Mouse (Mus musculus) adrenal gland, adult (tissue): ENCODE measurements around the gene Cavin1.

Experiments used
- DNase-seq, 2 experiments: peaks; one replicate each; pipeline ENCODE4 v3.0.0; 2022 to 2023; ENCODE audit warnings: low spot score in 1 of 2; ENCODE audit not compliant: inconsistent age in 2 of 2

Cavin1 gene

GRCm38 (mm10) chr11:100958613-100959463, 11.8 kb downstream of the Cavin1 start:
- peak; percentile 47 to 60 for DNase-seq

- DNase-seq, result peak in 1 of 2 experiments; percentile 56
Measured at GRCm38 (mm10) chr11:100957915-100958469, 12.7 kb downstream of the Cavin1 start.

DNA sequence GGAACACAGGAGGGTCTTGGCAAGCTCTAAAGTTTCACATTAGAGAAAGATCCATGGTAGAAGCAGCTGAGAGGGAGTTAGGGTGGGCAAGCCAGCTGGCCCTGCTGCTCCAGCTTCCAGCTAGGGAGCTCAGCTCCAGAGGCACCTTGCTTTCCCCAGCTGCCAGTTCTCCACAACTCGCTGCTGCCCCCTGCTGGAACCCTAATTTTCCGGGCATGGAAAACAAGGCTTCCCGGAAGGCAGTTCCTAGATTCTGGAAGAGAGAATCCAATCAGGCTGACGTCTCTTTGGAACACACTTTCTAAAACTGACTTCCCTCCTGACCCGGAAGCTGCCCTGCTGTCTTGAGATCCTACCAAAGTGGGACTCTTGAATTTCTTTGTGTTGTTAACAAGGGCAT, 13.4 kb downstream of the Cavin1 start:
- DNase-seq, result peak; percentile 87 to 97

DNA sequence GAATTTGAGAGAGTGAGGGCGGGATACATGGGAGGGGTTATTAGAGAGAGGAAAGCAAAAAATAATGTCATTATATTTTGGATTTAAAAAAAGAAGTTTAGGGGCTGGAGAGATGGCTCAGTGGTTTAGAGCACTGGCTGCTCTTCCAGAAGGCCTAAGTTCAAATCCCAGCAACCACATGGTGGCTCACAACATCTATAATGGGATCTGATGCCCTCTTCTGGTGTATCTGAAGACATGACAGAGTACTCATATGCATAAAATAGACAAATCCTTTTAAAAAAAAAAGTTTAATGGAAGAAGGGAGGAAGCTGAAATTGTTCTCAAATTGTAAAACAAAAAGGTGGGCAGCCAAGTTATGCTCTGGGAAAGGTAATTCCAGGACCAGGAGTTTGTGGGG, 21.1 kb downstream of the Cavin1 start:
- no peak for DNase-seq

DNA sequence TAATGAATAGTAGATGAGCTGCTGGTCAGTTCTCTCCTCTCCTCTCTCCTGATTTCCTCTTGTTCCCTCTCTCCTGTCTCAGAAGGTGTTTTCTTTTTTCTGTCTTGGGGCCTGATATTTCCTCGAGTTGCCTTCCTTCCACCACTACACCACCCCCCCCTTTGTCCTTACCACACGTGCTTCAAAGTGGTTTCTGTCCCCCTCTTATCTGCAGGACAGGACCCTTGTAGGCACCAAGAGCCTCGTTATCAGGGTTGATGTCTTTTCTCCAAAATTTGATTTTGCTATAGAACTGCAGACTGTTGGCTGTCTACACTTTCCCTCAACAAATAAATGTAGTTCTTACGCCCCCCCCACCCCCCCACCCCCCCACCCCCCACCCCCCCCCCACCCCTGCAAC, 22.4 kb downstream of the Cavin1 start:
- DNase-seq, result no peak

DNA sequence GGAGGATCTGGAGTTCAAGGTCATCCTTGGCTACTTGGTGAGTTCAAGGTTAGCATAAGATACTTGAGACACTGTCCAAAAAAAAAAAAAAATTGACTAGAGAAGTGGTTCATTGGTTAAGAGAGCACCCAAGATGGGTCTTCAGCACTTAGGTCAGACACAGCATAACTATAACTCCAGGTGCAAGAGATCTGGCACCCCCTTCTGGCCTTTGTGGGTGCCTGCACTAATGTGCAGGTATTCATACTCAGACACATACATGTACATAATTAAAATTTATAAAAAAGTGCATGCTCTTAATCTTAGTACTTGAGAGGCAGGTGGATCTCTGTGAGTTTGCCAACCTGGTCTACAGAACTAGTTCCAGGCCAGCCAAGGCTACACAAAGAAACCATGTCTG, 23.1 kb downstream of the Cavin1 start:
- DNase-seq, result peak in 1 of 2 experiments; percentile 46

DNA sequence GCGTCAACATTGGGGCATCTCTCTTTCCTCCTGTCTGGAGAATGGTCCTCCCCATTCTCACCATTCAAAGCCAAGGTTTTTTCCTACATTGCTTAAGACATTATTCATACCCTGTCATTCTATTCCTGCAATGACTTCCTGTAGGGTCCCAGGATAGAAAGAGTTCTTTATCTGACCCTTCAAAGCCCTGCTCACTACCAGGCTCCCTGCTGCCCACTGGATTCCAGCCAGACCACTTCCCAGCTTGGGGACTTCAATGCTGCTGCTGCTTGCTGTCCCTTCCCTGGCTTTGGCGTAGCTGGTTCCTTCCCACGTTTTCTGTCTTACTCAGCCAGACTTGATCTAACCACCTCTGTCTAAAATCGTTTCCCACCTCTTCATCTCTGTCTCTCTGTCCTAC, 23.8 kb downstream of the Cavin1 start:
- peak in 1 of 2 experiments; percentile 44 for DNase-seq

GRCm38 (mm10) chr11:100942388-100942787, 28.3 kb downstream of the Cavin1 start:
- DNase-seq, result no peak

GRCm38 (mm10) chr11:100939512-100940151, 31.1 kb downstream of the Cavin1 start, which contains the start of gene Stat3:
Gene Stat3, minus strand, starts transcription at chr11:100939540.
- DNase-seq, result peak; percentile 99 to 100

DNA sequence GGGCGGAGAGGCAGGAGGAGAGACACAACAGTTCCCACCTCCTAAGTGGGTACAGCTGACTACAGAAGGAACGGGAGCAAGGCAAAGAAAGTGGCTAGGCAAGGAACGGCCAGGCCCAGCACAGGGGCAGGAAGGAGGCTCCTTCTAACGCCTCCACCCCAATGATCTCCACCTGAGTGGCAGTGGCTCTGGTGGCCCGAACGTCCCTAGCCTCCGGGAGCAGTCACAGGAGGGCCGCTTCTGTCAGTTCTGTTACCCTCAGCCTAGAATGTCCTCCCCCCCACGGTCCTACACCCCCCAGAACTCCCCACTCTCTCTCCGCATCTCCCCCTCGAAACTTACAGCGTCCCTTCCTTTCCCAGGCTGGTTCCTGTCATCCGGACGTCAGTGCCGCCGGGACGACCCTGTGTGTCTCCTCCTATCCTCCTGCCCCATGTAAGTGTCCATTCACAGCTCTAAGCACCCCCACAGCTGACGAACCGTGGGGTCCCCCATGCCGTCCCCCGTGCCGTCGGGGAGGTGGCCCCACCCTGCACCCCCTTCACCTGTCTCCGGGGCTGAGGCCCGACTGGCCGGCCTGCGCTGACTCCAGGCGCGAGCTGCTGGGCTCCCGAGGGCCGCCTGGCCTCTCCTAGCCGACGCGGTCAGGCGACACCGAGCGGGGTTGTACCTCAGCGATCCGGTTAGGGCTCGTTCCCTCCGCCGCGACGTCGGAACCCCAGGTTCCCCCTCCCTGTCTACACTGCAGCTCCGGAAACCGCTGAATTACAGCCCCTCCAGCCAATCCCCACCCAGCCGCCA, 31.8 kb downstream of the Cavin1 start:
- DNase-seq, result peak; percentile 45 to 77

DNA sequence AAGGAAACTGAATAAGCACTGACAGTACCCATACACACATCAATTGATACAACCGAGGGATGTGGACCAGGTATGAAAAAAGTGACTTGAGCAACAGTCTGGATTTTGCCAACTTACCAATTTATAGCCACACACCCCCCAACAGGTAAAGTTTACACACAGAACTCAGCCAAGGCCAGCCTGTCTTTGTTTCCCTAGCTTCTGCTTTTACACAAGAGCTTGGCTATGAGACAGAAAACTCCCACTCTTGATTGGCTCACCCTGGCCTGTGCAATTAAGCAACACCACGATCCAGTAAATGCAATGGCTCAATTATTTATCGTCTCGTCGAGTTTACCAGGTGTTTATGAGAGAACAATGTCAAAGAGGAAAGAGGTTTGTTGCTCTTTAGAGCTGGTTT, 32.6 kb downstream of the Cavin1 start:
- peak in 1 of 2 experiments; percentile 87 for DNase-seq

GRCm38 (mm10) chr11:100937295-100937694, 33.4 kb downstream of the Cavin1 start:
- no peak for DNase-seq

DNA sequence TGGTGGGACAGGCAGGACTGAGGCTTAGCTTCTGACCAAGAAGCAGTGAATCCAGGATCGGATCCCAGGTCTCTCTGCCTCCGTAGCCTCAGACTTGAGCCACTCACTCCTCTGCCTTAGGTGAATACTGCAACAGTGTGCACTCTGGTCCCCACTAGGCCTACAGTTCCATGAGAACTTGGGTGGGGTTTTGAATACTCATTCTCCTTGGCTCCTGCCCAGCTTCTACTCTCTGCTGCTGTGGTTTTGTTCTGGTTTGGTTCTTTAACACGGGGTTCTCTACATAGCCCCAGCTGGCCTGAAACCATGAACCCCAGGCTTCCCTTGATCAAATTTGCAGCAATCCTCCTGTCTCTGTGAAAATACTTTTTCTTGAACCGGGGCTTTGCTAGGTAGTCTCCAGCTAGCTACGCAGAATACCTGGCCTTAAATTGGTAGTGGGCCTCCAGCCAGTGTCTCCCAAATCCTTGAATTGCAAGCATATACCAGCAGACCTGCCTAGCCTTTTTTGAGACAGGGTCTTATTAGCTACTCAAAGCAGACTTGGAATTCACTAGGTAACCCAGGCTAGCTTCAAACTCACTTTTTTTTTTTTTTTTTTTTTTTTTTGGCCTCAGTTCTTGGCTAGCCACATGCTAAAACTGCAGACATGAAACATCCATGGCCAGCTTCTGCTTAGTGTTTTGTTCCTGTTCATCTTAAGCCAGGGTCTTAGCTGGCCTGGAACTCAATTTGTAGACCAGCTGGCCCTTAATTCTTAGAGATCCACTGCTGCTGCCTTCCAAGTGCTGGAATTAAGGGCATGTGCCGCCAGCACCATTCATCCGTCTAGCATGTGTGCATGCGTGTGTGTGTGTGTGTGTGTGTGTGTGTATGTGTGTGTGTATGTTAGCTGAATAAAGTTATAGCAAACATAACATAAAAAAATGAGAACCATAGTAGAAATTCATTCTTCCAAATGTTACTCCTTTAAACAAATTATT, 35.0 kb downstream of the Cavin1 start:
- peak in 1 of 2 experiments; percentile 54 for DNase-seq

- DNase-seq, result peak; percentile 61 to 91
Measured at GRCm38 (mm10) chr11:100931254-100931921, 39.3 kb downstream of the Cavin1 start.

GRCm38 (mm10) chr11:100930611-100931010, 40.1 kb downstream of the Cavin1 start:
- peak; percentile 29 to 74 for DNase-seq

- DNase-seq, result peak in 1 of 2 experiments; percentile 48
Measured at GRCm38 (mm10) chr11:100927386-100927785, 43.3 kb downstream of the Cavin1 start.

GRCm38 (mm10) chr11:100924386-100924919, 46.2 kb downstream of the Cavin1 start:
- no peak for DNase-seq

DNA sequence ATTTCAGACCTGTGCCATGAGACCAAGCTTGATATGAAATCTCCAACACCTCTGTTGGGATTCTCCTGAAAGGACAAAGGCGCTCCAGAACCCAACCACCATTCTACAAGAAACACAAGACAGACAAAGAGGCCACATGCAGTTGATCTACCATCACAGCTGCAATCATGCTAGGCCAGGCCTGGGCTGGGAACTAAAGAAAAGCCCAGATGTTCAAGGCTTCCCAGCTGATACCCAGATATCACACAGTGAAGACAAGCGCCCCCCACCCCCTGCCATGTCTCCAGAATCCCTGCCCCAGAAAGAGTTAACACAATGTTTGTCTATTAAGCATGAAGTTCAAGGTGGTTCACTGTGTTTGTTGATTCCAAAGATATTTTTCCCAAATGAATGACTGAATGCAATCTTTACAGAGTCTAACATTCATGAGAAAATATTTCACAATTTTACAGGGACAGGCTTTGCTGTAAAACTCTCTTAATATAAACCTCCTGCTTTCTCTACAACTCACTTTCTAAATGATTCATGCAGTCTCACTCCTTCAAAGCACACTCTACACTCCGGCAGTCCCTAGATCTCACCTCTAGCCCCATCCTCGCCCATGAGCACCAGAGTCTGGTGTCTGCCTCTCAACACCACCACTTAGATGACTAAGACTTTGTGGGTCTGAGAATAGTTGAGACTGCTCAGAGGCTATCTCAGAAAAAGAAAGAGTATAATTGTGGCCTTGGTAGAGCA, 49.6 kb downstream of the Cavin1 start:
- DNase-seq, result no peak
